Mouse (Mus musculus) stomach, postnatal 0 days (tissue): Measurements from ENCODE around the gene Dnpep.

Experiments used
- CTCF ChIP-seq: IDR thresholded peaks from 2 replicates; pipeline ENCODE4 v1.5.1; 2016; ENCODE audit warnings: antibody characterized with exemption, low read depth, mild to moderate bottlenecking, moderate library complexity
- EP300 ChIP-seq: optimal IDR thresholded peaks from 2 replicates; pipeline ENCODE3; 2016; ENCODE audit warnings: antibody characterized with exemption

GRCm38 (mm10) chr1:75293331-75293701 is 24.5 kb downstream of the Dnpep start:
- TF ChIP-seq CTCF, result no peak
- no peak for TF ChIP-seq EP300
